Mouse (Mus musculus) mouse trophoblast stem cell (cell line): Measurements from ENCODE around the gene Gm10406.
"Not testable (repeated sequence)": the region's sequence is repeated elsewhere in the genome, so short reads cannot be mapped to it uniquely, and the experiment has no call there.

Source experiments
- in situ Hi-C, 2 experiments: fragments of 300-500 bp; cut with MseI, MboI; formaldehyde crosslinking; loops; 2 replicates in 1 of 2; 3 replicates in 1 of 2; pipeline ENCODE4 v1.15.1; 2025

Gene Gm10406

DNA sequence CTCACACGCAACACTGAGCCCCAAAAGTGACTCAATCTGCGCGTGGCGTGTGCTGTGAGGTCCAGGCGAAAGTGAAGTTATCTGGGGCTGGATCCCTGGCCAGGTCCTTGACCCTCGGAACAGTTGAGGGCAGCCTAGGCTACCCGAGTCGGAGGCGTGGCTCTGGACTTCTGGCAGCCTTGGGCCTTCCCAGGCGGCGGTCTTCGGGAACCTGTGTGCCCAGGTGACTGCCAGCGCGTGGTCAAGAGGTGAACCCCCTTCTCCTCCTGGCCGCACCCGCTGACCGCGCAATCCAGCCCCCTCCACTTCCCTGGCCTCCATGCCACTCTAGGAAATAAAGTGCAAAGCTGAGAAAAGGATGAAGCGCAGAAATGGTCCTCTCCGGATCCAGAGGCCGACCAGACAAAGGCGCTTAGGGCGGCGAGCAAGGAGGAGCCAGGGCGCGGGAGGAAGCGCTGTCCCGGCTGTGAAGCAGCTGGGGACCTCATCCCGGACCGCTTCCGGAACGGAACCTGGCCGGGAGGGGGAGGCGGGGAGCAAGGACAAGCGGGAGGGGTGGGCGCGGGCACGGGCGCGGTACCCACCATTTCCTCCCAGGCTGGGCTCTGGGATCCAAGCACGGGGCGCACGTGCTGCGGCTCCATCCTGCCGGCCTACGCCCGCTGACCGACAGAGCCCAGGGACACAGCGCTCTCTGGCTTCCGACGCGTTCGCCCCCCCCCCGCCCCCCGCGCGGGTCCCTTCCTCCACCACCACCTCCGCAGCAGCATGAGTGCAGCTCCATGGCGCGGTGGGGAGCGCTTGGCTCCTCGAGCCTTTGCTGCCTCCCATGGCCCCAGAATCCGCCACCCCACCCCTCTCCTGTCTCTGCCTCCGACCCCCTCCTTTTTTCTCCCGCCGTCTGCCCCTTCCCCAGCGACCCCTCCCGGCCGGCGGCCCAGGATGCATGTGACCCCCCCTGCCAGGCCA is at the start of gene Gm10406:
Gene Gm10406 (minus strand): TSS at position 669 of the 969 bp plus-strand sequence.
- in situ Hi-C loops: not testable (repeated sequence)

GRCm38 (mm10) chr14:7044870-7045269 is 17.6 kb upstream of the Gm10406 start, which contains the start of gene Gm3685:
Gm3685 (minus strand) TSS chr14:7044970.
- in situ Hi-C loops: not testable (repeated sequence)

- in situ Hi-C loops: not testable (repeated sequence)
Measured at GRCm38 (mm10) chr14:7026274-7026673, 975 bp downstream of the Gm10406 start.

DNA sequence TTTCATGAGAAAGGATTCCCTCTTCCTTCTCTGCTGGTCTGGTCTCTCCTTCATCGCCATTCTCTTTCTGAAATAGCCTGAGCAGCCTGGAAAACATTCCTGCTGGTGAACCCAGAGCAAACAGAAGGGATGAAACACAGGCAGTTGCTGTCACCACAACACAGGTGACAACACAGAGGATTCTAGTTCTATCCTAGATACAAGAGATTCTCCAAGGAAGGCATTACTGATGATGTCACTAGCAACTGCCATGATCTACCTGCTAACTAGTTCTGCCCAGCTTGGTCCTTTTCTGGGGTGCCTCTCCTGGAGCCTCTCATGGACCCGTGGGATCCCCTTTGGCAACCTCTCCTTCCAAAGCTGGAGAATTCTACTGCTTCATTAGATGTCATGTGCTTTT is 53.5 kb downstream of the Gm10406 start, which contains the start of gene Gm6356:
Gene Gm6356 (minus strand): TSS at position 101 of the 400 bp plus-strand sequence.
- in situ Hi-C loops: not testable (repeated sequence)
